ENCODE assay signal across 25 mouse cellular contexts in the genomic region with DNA sequence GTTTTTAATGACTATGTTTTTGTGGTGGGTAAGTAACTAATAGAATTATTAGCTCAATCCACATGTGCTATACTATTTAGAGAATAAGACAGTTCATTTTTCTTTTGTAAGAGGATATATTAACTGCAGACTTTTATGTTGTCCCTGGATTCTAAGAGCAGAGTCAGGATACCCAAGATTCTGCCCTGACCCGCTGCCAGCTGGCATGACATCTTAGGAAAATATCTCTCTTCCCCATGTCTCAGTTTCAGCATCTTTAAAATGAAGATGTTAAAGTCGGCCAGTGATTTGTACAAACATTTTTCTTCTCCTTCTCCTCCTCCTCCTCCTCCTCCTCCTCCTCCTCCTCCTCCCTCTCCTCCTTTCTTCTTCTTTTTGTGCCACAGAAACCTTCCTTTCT. TPM values are rescaled to one million over a fixed set of nuclear protein-coding genes. Genes with fewer than 3 reads are reported as not detected.
"Had no signal": no experiment of that assay in that cellular context is flagged by ENCODE, and none has a peak within 500 bp of the region (broad histone marks: within the 10 kb centered on the region; RNA-seq: fewer than 3 reads in every experiment).

No protein-coding gene starts in this region.

- H3K9me3 ChIP-seq: kidney, embryonic 15.5 days; limb, embryonic 12.5 days; limb, embryonic 15.5 days; lung, embryonic 15.5 days; midbrain, embryonic 10.5 days; neural tube, embryonic 13.5 days; stomach, embryonic 15.5 days had no signal

- H3K27ac ChIP-seq: kidney, embryonic 15.5 days; limb, embryonic 12.5 days; limb, embryonic 15.5 days; liver, embryonic 14.5 days; lung, embryonic 15.5 days; midbrain, embryonic 10.5 days; midbrain, embryonic 13.5 days; neural tube, embryonic 13.5 days; stomach, embryonic 15.5 days had no signal

- H3K36me3 ChIP-seq: kidney, embryonic 15.5 days; limb, embryonic 12.5 days; midbrain, embryonic 10.5 days; midbrain, embryonic 13.5 days; neural tube, embryonic 13.5 days; stomach, embryonic 15.5 days had no signal

- ATAC-seq: liver, postnatal 0 days; midbrain, embryonic 13.5 days; midbrain, embryonic 16.5 days had no signal

- DNase-seq: kidney, adult 8-10 months; kidney, postnatal 10 days; kidney, postnatal 4 days; left cerebral cortex, postnatal 4 days; liver, postnatal 0 days; lung, postnatal 14 days; retina, postnatal 1 day; right cerebral cortex, postnatal 25 days; spleen, adult 18-20 months; thymus, postnatal 25 days had no signal

- H3K4me2 ChIP-seq: kidney, embryonic 15.5 days; limb, embryonic 12.5 days; limb, embryonic 15.5 days; liver, embryonic 11.5 days; lung, embryonic 15.5 days; midbrain, embryonic 13.5 days; neural tube, embryonic 13.5 days; stomach, embryonic 15.5 days had no signal

- H3K27me3 ChIP-seq: kidney, embryonic 15.5 days; limb, embryonic 12.5 days; limb, embryonic 15.5 days; lung, embryonic 15.5 days; megakaryocyte, embryonic 14.5 days; midbrain, embryonic 13.5 days; neural tube, embryonic 13.5 days; stomach, embryonic 15.5 days had no signal

- H3K9ac ChIP-seq: kidney, embryonic 15.5 days; limb, embryonic 12.5 days; limb, embryonic 15.5 days; liver, embryonic 14.5 days; liver, postnatal 0 days; lung, embryonic 15.5 days; midbrain, embryonic 13.5 days; neural tube, embryonic 13.5 days; stomach, embryonic 15.5 days had no signal

- H3K4me1 ChIP-seq: megakaryocyte, embryonic 14.5 days; midbrain, embryonic 10.5 days; midbrain, embryonic 13.5 days; neural tube, embryonic 13.5 days; stomach, embryonic 15.5 days had no signal

- H3K4me3 ChIP-seq: kidney, embryonic 15.5 days; limb, embryonic 12.5 days; limb, embryonic 15.5 days; lung, embryonic 15.5 days; megakaryocyte, embryonic 14.5 days; midbrain, embryonic 10.5 days; midbrain, embryonic 13.5 days; myocyte; neural tube, embryonic 13.5 days; stomach, embryonic 15.5 days had no signal

RNA-seq across cellular contexts. Expression of a gene that starts 7.7 kb away (rescaled TPM):
- total RNA-seq: monocyte, adult 5-6 weeks; neutrophil, adult 5-6 weeks had no signal
